Mouse (Mus musculus) hindbrain, embryonic 11.5 days (tissue): ENCODE results near the gene Prnd. TPM values are rescaled to one million over a fixed set of nuclear protein-coding genes. Genes with fewer than 3 reads are reported as not detected.
A peak's percentile ranks its signal among the peaks of the same experiment; 100 is the strongest.

Source experiments
- ATAC-seq: fragments of 200-750 bp; cut with Nextera tagmentation; 2 replicates; pipeline ENCODE4 v1.8.0; 2017; ENCODE audit warnings: mild to moderate bottlenecking, moderate TSS enrichment, moderate library complexity; ENCODE audit not compliant: low FRiP score
- DNase-seq: peaks from one replicate; pipeline ENCODE4 v3.0.0-alpha.2; 2015; ENCODE audit warnings: low spot score
- H3K27ac ChIP-seq: fragments of 300-500 bp; sonication (generic); 2 replicates; pipeline ENCODE4 v1.5.1; 2014; ENCODE audit warnings: mild to moderate bottlenecking, low read depth, low read length
- H3K27me3 ChIP-seq: fragments of 300-500 bp; sonication (generic); 2 replicates; pipeline ENCODE4 v1.6.1; 2014; ENCODE audit warnings: mild to moderate bottlenecking, low read length, moderate library complexity, mixed read lengths; ENCODE audit not compliant: control insufficient read depth, insufficient read depth
- H3K36me3 ChIP-seq: fragments of 300-500 bp; sonication (generic); 2 replicates; pipeline ENCODE4 v1.6.1; 2014; ENCODE audit warnings: mild to moderate bottlenecking, low read length, moderate library complexity, mixed read lengths; ENCODE audit not compliant: control insufficient read depth, insufficient read depth
- H3K4me1 ChIP-seq: fragments of 300-500 bp; sonication (generic); replicated peaks from 2 replicates; pipeline ENCODE4 v1.6.1; 2014; ENCODE audit warnings: low read length, mixed read lengths; ENCODE audit not compliant: control insufficient read depth, insufficient read depth
- H3K4me2 ChIP-seq: fragments of 300-500 bp; sonication (generic); replicated peaks from 2 replicates; pipeline ENCODE4 v1.6.1; 2014; ENCODE audit warnings: mild to moderate bottlenecking, low read depth, low read length
- H3K4me3 ChIP-seq: fragments of 300-500 bp; sonication (generic); 2 replicates; pipeline ENCODE4 v1.5.1; 2014; ENCODE audit warnings: low read depth, low read length
- H3K9ac ChIP-seq: fragments of 300-500 bp; sonication (generic); 2 replicates; pipeline ENCODE4 v1.6.1; 2014; ENCODE audit warnings: low read depth, low read length
- H3K9me3 ChIP-seq: fragments of 300-500 bp; sonication (generic); 2 replicates; pipeline ENCODE4 v1.6.1; 2016; ENCODE audit warnings: low read length; ENCODE audit not compliant: control insufficient read depth
- WGBS: fragments of 180-500 bp; shearing (Covaris S2); extraction: QIAGEN DNeasy Blood & Tissue Kit; methylation state at CpG from one replicate; pipeline ENCODE4 v1.1.7; 2014; 5-methylcytosine and 5-hydroxymethylcytosine counted together
- polyA plus RNA-seq: library from polyadenylated mRNA; unstranded; fragments of >200 nt; fragmentation: Nextera tagmentation; extraction: Ambion mirVana; gene quantifications from 2 replicates; pipeline ENCODE4 v1.2.1, GENCODE M21; 2014

The Prnd gene
- polyA plus RNA-seq, 1 experiment from 2014 or later: 8.2 TPM

DNA sequence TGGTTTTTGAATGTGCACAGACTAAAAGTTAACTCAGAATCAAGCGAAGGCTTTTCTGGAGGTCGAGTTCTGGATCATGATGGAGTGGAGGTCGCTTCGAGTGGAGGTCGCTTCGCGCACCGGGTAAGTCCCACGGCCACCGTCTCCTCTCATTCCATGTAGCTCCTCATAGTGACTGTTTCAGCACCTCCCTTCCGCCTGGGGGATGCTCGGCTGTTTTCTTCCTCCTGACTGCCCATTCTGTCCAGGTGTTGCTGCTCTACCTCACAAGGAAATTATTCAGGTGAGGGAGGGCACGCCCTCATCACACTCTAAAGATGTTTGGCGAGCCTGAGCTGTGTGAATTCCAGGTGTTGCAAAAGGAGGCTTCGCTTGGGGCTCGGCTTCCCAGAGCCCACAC lies 4.3 kb upstream of the Prnd start:
- H3K27me3 ChIP-seq: 0 out of 2 replicates have a peak, but pooled peaks cover 2% of the 10 kb centered on the region
- no peaks in the 10 kb centered on the region for H3K36me3 ChIP-seq
- H3K9ac ChIP-seq: no peak overlapping the region
- no peaks in the 10 kb centered on the region for H3K9me3 ChIP-seq
- no peak for DNase-seq
- 92% methylated on average over 16 of the region's 16 CpGs for WGBS
- H3K4me2 ChIP-seq: no peak overlapping the region
- H3K27ac ChIP-seq: no peak overlapping the region
- H3K4me1 ChIP-seq: no peaks in the 10 kb centered on the region
- H3K4me3 ChIP-seq: no peak overlapping the region
- ATAC-seq: no peak

DNA sequence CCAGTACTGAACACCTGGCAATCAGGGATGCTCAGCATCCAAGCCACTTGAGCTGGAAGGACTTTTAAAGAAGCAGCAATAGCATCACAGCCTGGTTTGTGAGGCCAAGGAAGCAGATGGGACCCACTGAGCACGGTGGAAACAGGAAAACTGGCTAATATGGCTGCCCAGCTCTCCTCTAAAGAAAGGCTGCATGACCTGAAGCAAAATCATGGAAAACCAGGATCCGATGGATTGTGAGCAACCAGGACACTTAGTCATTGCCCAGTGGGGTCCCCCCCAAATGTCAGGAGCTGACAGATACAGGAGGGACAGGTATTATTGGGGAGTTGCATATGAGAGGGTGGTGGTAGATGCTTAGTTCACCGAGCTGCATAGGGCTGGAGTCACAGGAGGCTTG lies 2.5 kb upstream of the Prnd start:
- H3K27me3 ChIP-seq: peaks cover 8% of the 10 kb centered on the region
- H3K4me1 ChIP-seq: no peaks in the 10 kb centered on the region
- WGBS: 78% methylated on average over 3 of the region's 3 CpGs
- H3K9me3 ChIP-seq: no peaks in the 10 kb centered on the region
- H3K36me3 ChIP-seq: no peaks in the 10 kb centered on the region
- no peak overlapping the region for H3K27ac ChIP-seq
- H3K4me3 ChIP-seq: no peak overlapping the region
- H3K4me2 ChIP-seq: no peak overlapping the region
- no peak for ATAC-seq
- H3K9ac ChIP-seq: no peak overlapping the region
- no peak for DNase-seq

DNA sequence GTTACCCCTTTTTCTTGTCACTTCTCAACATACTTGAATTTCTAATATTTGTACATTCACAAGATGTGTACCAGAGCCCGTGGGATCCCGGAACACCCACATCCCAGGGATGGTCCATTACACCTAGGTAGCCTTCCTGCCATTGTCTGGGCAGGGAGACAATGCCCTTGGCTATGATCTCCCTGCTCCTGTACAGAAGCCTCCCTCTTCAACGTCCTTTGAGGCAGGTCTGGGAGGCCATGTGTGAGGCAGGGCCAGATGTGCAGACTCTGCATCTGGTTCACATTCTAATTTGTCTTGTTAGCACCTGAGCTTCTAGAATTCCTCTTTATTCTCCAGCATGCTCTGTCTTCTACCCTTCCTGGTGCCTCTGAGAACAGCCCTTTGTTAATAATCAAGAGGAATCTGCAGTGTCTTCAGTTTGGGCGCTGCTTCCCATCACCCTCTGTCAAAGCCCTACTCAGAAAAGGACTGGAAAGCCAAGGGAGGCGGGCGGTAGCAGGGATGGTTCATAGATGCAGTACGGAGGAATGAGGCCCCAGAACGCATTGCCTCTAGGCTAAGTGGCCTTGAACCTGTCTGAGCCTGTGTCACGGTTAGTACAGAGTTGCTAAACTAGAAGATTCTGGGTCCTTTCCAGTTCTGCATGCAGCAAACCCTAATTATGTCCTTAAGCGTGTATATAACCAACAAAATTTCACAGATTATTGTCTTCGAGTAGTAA lies 1.6 kb upstream of the Prnd start:
- 76% methylated on average over 11 of the region's 11 CpGs for WGBS
- Histone ChIP-seq H3K36me3 (no peaks in the 10 kb centered on the region), H3K9me3 (no peaks in the 10 kb centered on the region), H3K9ac (no peak overlapping the region), H3K4me3 (no peak overlapping the region), H3K4me1 (no peaks in the 10 kb centered on the region), H3K27ac (no peak overlapping the region), H3K27me3 (peaks cover 17% of the 10 kb centered on the region), H3K4me2 (no peak overlapping the region)
- DNase-seq (no peak), ATAC-seq (no peak)

DNA sequence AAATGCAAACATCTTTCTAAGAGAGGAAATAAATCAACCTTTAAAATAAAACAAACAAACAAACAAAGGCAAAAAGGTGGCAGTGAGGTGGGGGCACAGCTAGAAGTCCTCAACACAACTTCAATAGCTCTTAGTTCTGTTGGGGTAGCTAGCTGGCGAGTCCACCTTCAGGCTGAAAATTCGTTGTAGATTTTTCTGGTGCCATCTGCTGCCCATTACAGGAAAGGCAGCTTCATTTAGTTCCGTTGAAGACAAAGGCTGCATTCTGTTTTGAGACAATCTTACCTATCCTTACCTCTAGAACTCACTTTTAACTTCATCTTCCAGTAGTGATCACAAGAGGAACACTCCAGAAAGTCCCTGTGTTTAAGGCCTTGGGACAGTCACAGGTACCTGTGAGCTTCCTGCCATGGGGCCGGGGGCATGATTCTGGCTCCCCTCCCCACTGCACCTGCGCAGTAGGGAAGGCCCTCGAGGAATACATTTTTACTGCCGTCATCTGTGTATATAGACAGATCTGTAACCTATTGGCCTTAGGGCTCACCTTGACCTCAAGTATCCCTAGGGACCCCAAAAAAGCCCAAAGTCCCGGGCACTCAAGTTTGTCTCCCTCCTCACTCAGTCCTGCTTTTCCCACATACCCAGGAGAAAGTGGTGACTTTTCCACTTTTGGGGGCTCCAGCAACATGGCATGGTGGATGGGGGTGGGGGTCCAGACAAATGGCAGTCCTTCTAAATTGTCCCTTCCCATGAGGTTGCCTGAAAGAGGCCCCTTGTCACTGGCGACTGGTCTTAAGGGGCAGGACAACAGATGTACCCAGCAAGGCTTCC lies 679 bp upstream of the Prnd start:
- H3K27me3 ChIP-seq: peaks cover 24% of the 10 kb centered on the region
- DNase-seq (peak; percentile 72), ATAC-seq (0 out of 2 replicates have a peak, but pooled peaks have one; percentile 14)

DNA sequence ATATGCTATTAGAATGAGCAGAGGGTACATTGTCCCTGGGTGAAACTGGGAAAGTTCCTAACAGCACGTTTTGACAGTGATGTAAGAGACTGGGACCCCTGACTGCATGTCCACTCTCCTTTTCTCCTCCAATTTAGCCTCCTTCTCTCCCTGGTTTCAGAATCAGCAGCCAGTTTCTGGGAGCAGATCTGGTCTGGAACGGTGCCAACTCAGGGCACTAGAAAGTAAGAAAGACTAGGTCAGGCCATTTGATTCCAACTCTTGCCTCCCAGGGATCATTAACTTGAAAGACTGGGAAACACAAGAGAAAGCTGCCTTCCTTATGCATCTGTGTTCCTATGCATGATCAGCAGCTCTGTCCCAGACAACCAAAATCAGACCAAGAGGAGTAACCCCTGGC lies 1.8 kb downstream of the Prnd start:
- 46% methylated on average over 2 of the region's 2 CpGs for WGBS
- Histone ChIP-seq H3K36me3 (no peaks in the 10 kb centered on the region), H3K27me3 (peaks cover 24% of the 10 kb centered on the region), H3K9me3 (no peaks in the 10 kb centered on the region), H3K9ac (no peak overlapping the region), H3K4me1 (no peaks in the 10 kb centered on the region), H3K4me2 (no peak overlapping the region), H3K27ac (no peak overlapping the region), H3K4me3 (no peak overlapping the region)
- no peak for DNase-seq
- ATAC-seq: no peak

More for the DNA sequence above, 679 bp upstream of the Prnd start:
- H3K9me3 ChIP-seq: no peaks in the 10 kb centered on the region
- WGBS: 50% methylated on average over 9 of the region's 9 CpGs
- H3K9ac ChIP-seq: no peak overlapping the region
- H3K4me2 ChIP-seq: no peak overlapping the region
- no peak overlapping the region for H3K27ac ChIP-seq
- H3K4me1 ChIP-seq: no peaks in the 10 kb centered on the region
- no peaks in the 10 kb centered on the region for H3K36me3 ChIP-seq
- H3K4me3 ChIP-seq: no peak overlapping the region

DNA sequence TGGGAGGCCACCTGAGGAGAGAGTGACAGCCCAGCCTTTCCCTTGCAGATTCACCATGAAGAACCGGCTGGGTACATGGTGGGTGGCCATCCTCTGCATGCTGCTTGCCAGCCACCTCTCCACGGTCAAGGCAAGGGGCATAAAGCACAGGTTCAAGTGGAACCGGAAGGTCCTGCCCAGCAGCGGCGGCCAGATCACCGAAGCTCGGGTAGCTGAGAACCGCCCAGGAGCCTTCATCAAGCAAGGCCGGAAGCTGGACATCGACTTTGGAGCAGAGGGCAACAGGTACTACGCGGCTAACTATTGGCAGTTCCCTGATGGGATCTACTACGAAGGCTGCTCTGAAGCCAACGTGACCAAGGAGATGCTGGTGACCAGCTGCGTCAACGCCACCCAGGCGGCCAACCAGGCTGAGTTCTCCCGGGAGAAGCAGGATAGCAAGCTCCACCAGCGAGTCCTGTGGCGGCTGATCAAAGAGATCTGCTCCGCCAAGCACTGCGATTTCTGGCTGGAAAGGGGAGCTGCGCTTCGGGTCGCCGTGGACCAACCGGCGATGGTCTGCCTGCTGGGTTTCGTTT lies 2.4 kb downstream of the Prnd start:
- H3K27ac ChIP-seq: no peak overlapping the region

DNA sequence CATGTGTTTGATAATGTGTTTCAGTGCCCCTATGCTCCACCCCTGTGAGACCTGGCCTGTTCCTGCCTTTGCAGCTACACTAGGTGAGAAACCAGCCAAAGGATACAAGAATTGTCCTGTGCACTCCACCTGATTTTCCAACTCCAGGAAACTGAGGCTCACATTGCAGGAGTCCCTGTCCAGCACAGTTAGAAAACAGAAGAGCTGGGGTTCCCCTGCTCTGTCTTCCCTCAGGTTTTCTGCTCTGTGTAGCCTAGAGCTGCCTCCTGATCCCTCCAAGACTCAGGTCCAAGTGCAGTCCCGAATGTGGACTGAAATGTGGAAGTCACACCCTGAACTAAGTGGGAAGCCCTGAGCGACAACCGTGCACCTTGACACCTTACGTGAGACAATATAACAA lies 3.0 kb downstream of the Prnd start:
- no peak for ATAC-seq
- Histone ChIP-seq H3K9ac (no peak overlapping the region), H3K36me3 (no peaks in the 10 kb centered on the region), H3K4me2 (no peak overlapping the region), H3K4me3 (no peak overlapping the region), H3K27ac (no peak overlapping the region), H3K9me3 (no peaks in the 10 kb centered on the region), H3K4me1 (no peaks in the 10 kb centered on the region), H3K27me3 (peaks cover 24% of the 10 kb centered on the region)
- 88% methylated on average over 4 of the region's 4 CpGs for WGBS
- DNase-seq: no peak

More for the DNA sequence above, 2.4 kb downstream of the Prnd start:
- Histone ChIP-seq H3K9ac (no peak overlapping the region), H3K36me3 (no peaks in the 10 kb centered on the region), H3K4me1 (no peaks in the 10 kb centered on the region), H3K9me3 (no peaks in the 10 kb centered on the region), H3K27me3 (peaks cover 24% of the 10 kb centered on the region), H3K4me2 (peak overlapping the region; percentile 3; the same call in 1 of the 2 replicates), H3K4me3 (no peak overlapping the region)
- peak; percentile 18 for DNase-seq
- no peak for ATAC-seq
- 18% methylated on average over 29 of the region's 29 CpGs for WGBS

DNA sequence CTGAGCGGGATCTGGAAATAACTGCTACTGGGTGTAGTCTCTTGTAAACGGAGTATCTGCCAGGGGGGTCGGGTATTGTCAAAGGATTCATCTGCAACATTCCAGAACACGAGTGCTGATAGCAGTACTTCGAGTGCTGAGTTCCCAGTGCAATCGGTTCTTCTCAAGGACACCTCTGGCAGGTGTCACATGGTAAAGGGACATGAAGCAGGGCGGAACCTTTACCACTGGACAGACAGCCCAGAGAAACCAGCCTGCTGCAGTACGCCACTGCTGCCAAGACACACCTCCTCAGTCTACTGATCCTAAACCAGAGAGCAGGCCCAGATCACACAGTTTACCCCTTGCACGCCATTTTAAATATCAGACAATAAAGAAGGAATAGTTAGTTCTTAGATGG lies 4.2 kb downstream of the Prnd start:
- no peak overlapping the region for H3K9ac ChIP-seq
- no peak for DNase-seq

More for the DNA sequence above, 4.2 kb downstream of the Prnd start:
- WGBS: 60% methylated on average over 9 of the region's 9 CpGs
- Histone ChIP-seq H3K27me3 (peaks cover 24% of the 10 kb centered on the region), H3K4me2 (peak overlapping the region; percentile 44), H3K4me1 (no peaks in the 10 kb centered on the region), H3K9me3 (no peaks in the 10 kb centered on the region), H3K36me3 (no peaks in the 10 kb centered on the region), H3K27ac (no peak overlapping the region), H3K4me3 (peak overlapping the region; percentile 29)
- peak; percentile 38; the same call in 1 of the 2 replicates for ATAC-seq
